Mouse (Mus musculus): Measurements from ENCODE around the gene Fars2. TPM values are rescaled to one million over a fixed set of nuclear protein-coding genes. Genes with fewer than 3 reads are reported as not detected.

Gene Fars2
- polyA plus RNA-seq, 1 experiment, result 34.9 TPM

DNA sequence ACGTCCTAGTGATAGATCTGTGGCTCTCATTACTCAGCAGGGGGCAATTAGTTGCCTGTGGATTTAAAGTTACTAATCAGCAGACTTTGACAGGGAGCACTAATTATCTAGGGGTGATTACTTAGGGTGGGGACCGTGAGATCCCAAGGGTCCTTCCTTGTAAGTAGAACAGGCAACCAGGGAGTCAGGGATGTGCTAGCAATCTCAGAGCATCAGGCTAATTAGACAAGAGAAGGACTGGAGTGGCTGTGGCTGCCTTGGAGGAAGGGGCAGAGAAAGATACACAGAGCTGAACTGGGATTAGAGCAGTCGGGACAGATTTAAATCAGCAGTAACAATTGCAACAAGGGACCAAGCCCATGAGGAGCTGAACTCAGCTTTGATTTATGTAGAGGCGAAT, 471.9 kb downstream of the Fars2 start:
- Histone ChIP-seq H3K4me3 (replicated peaks; ENCODE audit: extremely low read depth, low read depth, low read length) (no peak overlapping the region), H3K4me1 (ENCODE audit: control insufficient read depth, insufficient read depth, low read length) (no peaks in the 10 kb centered on the region)
- DNase-seq, result no peak
- TF ChIP-seq POLR2A (IDR thresholded peaks at IDR 0.05; ENCODE audit: borderline replicate concordance, extremely low read depth, low read depth, low read length) (no peak), CTCF (IDR thresholded peaks at IDR 0.05; ENCODE audit: insufficient read depth, low read length) (no peak)
- WGBS, result 64% methylated on average over 4 of the region's 4 CpGs

DNA sequence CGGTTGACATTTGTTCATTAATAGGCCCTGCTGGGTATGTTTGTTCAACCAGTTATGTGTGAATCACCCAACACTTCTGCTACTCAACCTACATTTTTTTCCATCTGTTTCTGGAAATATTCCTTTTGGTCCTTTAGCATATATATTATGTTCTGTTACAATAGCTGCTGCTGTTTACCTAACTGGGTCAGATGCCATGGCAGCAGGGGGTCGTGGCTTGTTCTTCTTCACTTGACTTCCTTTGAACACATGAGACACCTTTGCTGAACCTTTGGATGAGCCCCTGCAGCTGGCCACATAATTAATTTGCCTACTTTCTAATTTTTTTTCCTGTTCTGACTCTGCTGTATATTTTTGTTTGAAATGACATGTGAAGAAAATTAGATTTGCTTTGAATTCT, 475.1 kb downstream of the Fars2 start:
- no peak for DNase-seq
- no peaks in the 10 kb centered on the region for H3K4me1 ChIP-seq (ENCODE audit: control insufficient read depth, insufficient read depth, low read length)
- TF ChIP-seq POLR2A (IDR thresholded peaks at IDR 0.05; ENCODE audit: borderline replicate concordance, extremely low read depth, low read depth, low read length), result no peak
- TF ChIP-seq CTCF (IDR thresholded peaks at IDR 0.05; ENCODE audit: insufficient read depth, low read length), result no peak
- no peak overlapping the region for H3K4me3 ChIP-seq (replicated peaks; ENCODE audit: extremely low read depth, low read depth, low read length)
- WGBS, result 44% methylated on average over 2 of the region's 2 CpGs

DNA sequence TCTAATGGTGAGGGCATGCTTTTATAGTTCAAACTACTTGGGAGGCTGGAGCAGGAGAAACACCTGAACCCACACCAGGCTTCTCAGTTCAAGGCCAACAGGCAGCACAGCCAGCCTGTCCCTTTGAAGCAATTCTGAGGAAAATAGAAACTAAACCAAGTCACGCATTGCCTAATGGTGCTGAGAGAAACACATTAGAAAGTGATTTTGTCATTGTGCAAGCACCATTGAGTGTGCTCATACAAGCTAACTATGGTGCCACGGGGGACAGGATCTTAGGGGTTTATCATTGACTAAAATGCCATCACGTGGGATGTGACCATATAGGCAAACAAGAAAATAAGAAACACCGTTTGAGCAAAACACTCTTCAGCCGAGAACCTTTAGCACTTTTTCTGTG, 489.5 kb downstream of the Fars2 start:
- WGBS, result 81% methylated on average over 5 of the region's 5 CpGs
- Histone ChIP-seq H3K4me1 (ENCODE audit: control insufficient read depth, insufficient read depth, low read length) (no peaks in the 10 kb centered on the region), H3K4me3 (replicated peaks; ENCODE audit: extremely low read depth, low read depth, low read length) (no peak overlapping the region)
- no peak for TF ChIP-seq POLR2A (IDR thresholded peaks at IDR 0.05; ENCODE audit: borderline replicate concordance, extremely low read depth, low read depth, low read length)
- no peak for TF ChIP-seq CTCF (IDR thresholded peaks at IDR 0.05; ENCODE audit: insufficient read depth, low read length)
- no peak for DNase-seq

DNA sequence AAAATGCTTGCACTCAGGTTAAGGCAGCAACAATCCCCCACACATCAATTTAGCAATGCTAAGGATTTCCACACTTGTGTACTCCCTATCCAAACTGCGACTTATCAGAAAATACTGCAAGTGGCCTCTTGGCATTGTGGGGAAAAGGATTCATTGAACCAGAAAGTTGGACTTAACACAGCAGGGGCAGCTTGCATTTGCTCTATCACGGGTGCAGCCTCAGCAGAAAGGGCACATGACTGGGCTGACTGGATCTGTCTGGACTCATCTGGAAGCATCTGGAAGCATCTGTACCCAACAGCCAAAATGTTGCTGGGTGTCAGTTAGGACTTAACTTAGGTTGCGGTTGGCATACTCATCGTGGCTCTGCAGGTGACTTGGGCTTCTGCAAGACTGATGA, 490.7 kb downstream of the Fars2 start:
- Histone ChIP-seq H3K4me1 (ENCODE audit: control insufficient read depth, insufficient read depth, low read length) (no peaks in the 10 kb centered on the region), H3K4me3 (replicated peaks; ENCODE audit: extremely low read depth, low read depth, low read length) (no peak overlapping the region)
- TF ChIP-seq POLR2A (IDR thresholded peaks at IDR 0.05; ENCODE audit: borderline replicate concordance, extremely low read depth, low read depth, low read length), result no peak
- 84% methylated on average over 4 of the region's 4 CpGs for WGBS
- no peak for DNase-seq

DNA sequence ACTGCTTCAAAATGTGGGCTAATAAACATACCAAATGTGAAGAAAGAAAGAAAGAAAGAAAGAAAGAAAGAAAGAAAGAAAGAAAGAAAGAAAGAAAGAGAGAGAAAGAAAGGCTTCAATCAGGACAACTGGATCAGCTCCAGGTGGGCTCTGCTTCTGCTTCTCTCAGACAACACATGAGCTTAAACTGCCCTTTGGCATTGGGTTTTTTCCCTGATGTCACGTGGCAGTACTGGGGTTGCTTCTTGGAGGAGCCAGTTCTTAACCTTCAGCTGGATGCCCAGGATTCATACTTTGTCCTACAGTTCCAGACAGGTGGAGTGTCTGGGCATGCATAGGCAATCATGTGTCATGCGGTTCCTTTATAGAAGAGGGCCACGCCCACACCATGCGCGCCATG, 493.2 kb downstream of the Fars2 start:
- Histone ChIP-seq H3K4me3 (replicated peaks; ENCODE audit: extremely low read depth, low read depth, low read length) (no peak overlapping the region), H3K4me1 (ENCODE audit: control insufficient read depth, insufficient read depth, low read length) (no peaks in the 10 kb centered on the region)
- WGBS, result 93% methylated on average over 5 of the region's 5 CpGs
- DNase-seq, result no peak
- TF ChIP-seq CTCF (IDR thresholded peaks at IDR 0.05; ENCODE audit: insufficient read depth, low read length) (no peak), POLR2A (IDR thresholded peaks at IDR 0.05; ENCODE audit: borderline replicate concordance, extremely low read depth, low read depth, low read length) (no peak)

DNA sequence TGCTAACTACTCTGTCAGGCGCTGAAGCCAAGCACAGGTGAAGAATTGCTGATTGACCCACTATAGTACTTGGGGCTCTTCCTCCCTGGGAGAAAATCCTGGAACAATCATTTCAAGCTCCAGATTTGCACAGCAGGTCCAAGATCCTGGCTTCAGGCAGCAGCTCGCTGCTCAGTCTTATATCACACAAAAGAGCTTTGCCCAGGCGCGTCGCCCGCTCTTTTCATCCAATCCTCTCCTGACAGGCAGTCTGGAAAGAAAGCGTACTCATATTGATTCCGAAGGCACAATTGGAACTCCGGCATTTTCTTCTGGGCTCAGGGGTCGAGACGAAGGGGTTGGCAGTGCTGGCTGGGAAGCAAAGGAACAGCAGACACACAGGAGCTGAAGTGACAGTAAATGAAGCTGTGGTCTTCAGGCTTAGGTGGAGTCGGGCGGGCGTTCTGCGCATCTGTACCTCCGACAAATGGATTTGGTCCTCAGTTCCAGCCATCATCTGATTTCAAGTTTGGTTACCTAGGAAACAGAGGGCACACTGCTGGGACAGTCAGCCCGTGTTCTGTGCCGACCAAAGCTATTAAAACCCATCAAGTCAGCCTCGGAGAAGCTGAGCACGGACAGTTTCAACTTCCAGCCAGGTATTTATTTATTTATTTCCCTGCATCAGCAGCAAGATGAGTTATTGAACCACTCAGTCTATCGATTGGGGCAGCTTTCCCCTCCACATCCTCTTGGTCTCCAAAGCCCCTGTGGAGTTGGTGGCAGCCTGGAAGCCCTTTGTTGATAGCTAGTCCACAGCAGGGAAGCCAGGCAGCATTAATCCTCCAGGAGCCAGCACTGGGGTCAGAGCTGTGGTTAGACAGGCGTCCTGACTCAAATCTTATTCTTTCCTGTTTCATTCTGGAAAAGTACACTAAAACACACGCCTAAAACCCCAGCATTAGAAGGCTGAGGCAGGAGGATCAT, 495.9 kb downstream of the Fars2 start:
- Histone ChIP-seq H3K4me1 (ENCODE audit: control insufficient read depth, insufficient read depth, low read length) (no peaks in the 10 kb centered on the region), H3K4me3 (replicated peaks; ENCODE audit: extremely low read depth, low read depth, low read length) (no peak overlapping the region)
- no peak for DNase-seq
- no peak for TF ChIP-seq CTCF (IDR thresholded peaks at IDR 0.05; ENCODE audit: insufficient read depth, low read length)
- no peak for TF ChIP-seq POLR2A (IDR thresholded peaks at IDR 0.05; ENCODE audit: borderline replicate concordance, extremely low read depth, low read depth, low read length)
- WGBS, result 63% methylated on average over 23 of the region's 23 CpGs

DNA sequence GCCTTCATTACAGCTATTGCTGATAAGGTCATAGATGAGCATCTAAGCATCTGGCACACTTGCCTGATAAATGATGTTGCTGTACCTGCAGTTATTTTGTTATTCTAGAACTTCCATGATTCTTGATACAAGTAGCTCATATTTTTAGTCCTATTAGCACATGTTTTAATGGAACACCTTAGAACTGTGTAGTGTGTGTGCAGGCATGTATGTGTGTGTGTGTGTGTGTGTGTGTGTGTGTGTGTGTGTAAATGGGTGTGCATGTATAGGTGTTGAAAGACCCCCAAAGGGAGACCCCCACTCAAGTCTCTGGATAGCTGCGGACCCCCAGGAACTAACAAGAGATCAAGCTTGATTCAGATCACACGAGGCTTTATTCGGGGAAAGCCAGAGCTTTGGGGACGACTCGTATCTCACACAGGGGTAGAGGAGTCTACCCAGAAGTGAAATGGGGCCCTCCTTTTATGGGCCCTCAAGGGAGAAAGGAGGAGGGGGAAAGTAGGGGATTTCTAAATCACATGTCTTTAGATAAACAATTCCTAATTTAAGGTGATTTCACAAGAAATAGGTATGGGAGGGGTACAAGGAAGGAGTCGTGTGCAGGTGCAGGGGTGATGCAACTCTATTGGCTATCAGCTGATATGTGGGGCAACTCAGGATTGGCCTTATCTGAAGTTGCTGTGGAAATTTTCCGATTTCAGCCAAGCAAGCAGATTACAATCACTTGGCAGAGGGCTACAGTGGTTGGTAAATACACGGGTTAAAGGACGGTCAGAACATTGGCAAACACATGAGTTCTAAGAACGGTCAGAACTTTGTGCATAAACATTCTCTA, 503.5 kb downstream of the Fars2 start:
- H3K4me3 ChIP-seq (replicated peaks; ENCODE audit: extremely low read depth, low read depth, low read length), result no peak overlapping the region
- TF ChIP-seq CTCF (IDR thresholded peaks at IDR 0.05; ENCODE audit: insufficient read depth, low read length), result no peak
- TF ChIP-seq POLR2A (IDR thresholded peaks at IDR 0.05; ENCODE audit: borderline replicate concordance, extremely low read depth, low read depth, low read length), result no peak
- DNase-seq, result peak; percentile 21
- H3K4me1 ChIP-seq (ENCODE audit: control insufficient read depth, insufficient read depth, low read length), result no peaks in the 10 kb centered on the region
- 67% methylated on average over 10 of the region's 10 CpGs for WGBS

DNA sequence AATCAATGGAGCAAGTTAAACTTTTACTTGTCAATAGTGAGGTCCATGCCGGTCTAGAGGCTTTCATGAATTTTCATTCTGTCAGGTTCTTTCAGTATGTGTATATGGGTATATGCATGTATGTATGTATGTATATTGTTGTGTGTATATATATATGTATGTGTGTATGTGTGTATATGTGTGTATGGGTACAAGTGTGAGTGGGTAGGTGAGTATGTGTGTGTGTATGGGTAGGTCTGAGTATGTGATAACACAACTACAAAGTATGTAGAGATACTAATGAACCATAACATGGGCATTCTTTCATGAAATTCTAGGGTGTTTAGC, 504.1 kb downstream of the Fars2 start:
- TF ChIP-seq CTCF (IDR thresholded peaks at IDR 0.05; ENCODE audit: insufficient read depth, low read length) (no peak), POLR2A (IDR thresholded peaks at IDR 0.05; ENCODE audit: borderline replicate concordance, extremely low read depth, low read depth, low read length) (no peak)
- whole genome bisulfite sequencing, result 64% methylated on average over 1 of the region's 1 CpGs
- no peak for DNase-seq

DNA sequence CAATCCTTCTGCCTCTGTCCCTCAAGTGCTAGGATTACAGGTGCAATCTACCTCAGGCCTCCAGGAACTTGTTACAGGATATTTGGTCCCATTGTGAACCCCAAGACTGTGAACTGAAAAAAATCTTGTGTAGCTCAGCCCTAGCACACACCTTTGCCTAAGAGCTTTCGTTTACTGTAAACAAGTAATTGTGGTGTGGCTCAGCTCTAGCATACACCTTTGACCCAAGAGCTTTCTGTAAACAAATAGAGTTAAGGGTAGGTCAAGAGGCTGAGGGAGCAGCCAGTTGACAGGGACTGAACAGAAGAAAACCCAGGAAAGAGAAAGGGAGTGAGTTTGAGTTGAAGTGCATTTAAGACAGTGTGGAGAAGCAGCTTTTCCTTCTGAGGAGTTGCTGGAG, 506.3 kb downstream of the Fars2 start:
- Histone ChIP-seq H3K4me3 (replicated peaks; ENCODE audit: extremely low read depth, low read depth, low read length) (no peak overlapping the region), H3K4me1 (ENCODE audit: control insufficient read depth, insufficient read depth, low read length) (no peaks in the 10 kb centered on the region)
- no peak for TF ChIP-seq POLR2A (IDR thresholded peaks at IDR 0.05; ENCODE audit: borderline replicate concordance, extremely low read depth, low read depth, low read length)
- TF ChIP-seq CTCF (IDR thresholded peaks at IDR 0.05; ENCODE audit: insufficient read depth, low read length), result no peak
- 57% methylated on average over 1 of the region's 1 CpGs for WGBS
- DNase-seq, result no peak

More for the DNA sequence above, 504.1 kb downstream of the Fars2 start:
- Histone ChIP-seq H3K4me1 (ENCODE audit: control insufficient read depth, insufficient read depth, low read length) (no peaks in the 10 kb centered on the region), H3K4me3 (replicated peaks; ENCODE audit: extremely low read depth, low read depth, low read length) (no peak overlapping the region)
